Mouse (Mus musculus) lung, embryonic 16.5 days (tissue): ENCODE measurements around the gene Aanat. TPM values are rescaled to one million over a fixed set of nuclear protein-coding genes. Genes with fewer than 3 reads are reported as not detected.

Experiments
- ATAC-seq: fragments of 200-750 bp; cut with Nextera tagmentation; 2 replicates; pipeline ENCODE4 v1.8.0; 2017; ENCODE audit warnings: low read depth, mild to moderate bottlenecking, moderate library complexity
- H3K27ac ChIP-seq: fragments of 300-500 bp; sonication (generic); 2 replicates; pipeline ENCODE4 v1.5.1; 2014; ENCODE audit warnings: mild to moderate bottlenecking, control low read depth, low read length
- H3K27me3 ChIP-seq: fragments of 300-500 bp; sonication (generic); 2 replicates; pipeline ENCODE4 v1.6.1; 2014; ENCODE audit warnings: low read depth, low read length, mixed read lengths; ENCODE audit not compliant: control insufficient read depth, insufficient read depth
- H3K36me3 ChIP-seq: fragments of 300-500 bp; sonication (generic); 2 replicates; pipeline ENCODE4 v1.6.1; 2014; ENCODE audit warnings: low read length; ENCODE audit not compliant: control insufficient read depth, insufficient read depth
- H3K4me1 ChIP-seq: fragments of 300-500 bp; sonication (generic); replicated peaks from 2 replicates; pipeline ENCODE4 v1.6.1; 2014; ENCODE audit warnings: low read length, mixed read lengths; ENCODE audit not compliant: control insufficient read depth, insufficient read depth
- H3K4me2 ChIP-seq: fragments of 300-500 bp; sonication (generic); 2 replicates; pipeline ENCODE4 v1.6.1; 2014; ENCODE audit warnings: low read depth, low read length, control low read depth
- H3K4me3 ChIP-seq: fragments of 300-500 bp; sonication (generic); 2 replicates; pipeline ENCODE4 v1.5.1; 2014; ENCODE audit warnings: mild to moderate bottlenecking, low read length, control low read depth
- H3K9ac ChIP-seq: fragments of 300-500 bp; sonication (generic); 2 replicates; pipeline ENCODE4 v1.6.1; 2014; ENCODE audit warnings: low read length, control low read depth
- H3K9me3 ChIP-seq: fragments of 300-500 bp; sonication (generic); 2 replicates; pipeline ENCODE4 v1.6.1; 2016; ENCODE audit warnings: low read length; ENCODE audit not compliant: control insufficient read depth
- WGBS: fragments of 180-500 bp; shearing (Covaris S2); extraction: QIAGEN DNeasy Blood & Tissue Kit; methylation state at CpG from one replicate; pipeline ENCODE4 v1.1.7; 2014; 5-methylcytosine and 5-hydroxymethylcytosine counted together
- polyA plus RNA-seq: library from polyadenylated mRNA; unstranded; fragments of >200 nt; fragmentation: Nextera tagmentation; extraction: Ambion mirVana; gene quantifications from 2 replicates; pipeline ENCODE4 v1.2.1, GENCODE M21; 2015

Gene Aanat
- polyA plus RNA-seq, 1 experiment from 2014 or later = not detected

DNA sequence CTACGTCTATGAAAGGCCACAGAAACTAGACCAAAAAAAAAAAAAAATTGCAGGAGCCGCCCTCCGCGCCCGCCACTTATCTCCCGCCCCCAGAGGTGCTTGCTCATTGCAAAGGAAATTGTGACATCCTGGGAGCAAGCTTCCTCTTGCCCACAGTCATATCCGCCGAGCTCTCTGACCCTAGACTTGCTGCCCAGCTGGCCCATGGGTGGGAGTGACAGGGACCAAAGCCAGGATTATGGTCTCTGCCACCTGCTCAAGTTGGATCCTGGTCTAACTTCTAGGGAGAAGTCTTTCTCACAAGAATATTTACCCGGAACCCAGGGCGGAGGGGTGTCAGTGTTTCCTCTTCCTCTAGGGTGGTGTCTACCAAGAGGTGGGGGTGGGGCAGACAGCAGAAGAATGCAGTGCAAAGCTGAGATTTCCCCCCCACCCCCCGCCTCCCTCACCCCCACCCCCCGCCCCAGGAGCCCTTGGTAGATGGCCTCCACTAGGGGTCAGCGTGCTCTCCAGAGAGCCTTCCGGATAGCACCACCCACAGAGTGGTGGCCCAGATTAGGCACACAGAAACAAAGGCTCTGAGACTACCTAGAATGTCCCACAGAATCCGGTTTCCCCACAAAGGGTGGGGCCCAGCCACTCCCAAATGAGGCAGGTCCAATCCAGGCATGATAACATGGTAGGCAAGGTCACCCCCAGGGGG is 29.7 kb downstream of the Aanat start:
- H3K4me1 ChIP-seq = peaks cover 57% of the 10 kb centered on the region
- no peak overlapping the region for H3K4me3 ChIP-seq
- no peaks in the 10 kb centered on the region; the same call in 1 of the 2 replicates for H3K36me3 ChIP-seq
- peak overlapping the region; percentile 61 for H3K27ac ChIP-seq
- WGBS = 23% methylated on average over 15 of the region's 15 CpGs
- no peaks in the 10 kb centered on the region for H3K9me3 ChIP-seq
- peak; percentile 42; the same call in 1 of the 2 replicates for ATAC-seq
- H3K9ac ChIP-seq = peak overlapping the region; percentile 20
- peak overlapping the region; percentile 29 for H3K4me2 ChIP-seq
- H3K27me3 ChIP-seq = no peaks in the 10 kb centered on the region

DNA sequence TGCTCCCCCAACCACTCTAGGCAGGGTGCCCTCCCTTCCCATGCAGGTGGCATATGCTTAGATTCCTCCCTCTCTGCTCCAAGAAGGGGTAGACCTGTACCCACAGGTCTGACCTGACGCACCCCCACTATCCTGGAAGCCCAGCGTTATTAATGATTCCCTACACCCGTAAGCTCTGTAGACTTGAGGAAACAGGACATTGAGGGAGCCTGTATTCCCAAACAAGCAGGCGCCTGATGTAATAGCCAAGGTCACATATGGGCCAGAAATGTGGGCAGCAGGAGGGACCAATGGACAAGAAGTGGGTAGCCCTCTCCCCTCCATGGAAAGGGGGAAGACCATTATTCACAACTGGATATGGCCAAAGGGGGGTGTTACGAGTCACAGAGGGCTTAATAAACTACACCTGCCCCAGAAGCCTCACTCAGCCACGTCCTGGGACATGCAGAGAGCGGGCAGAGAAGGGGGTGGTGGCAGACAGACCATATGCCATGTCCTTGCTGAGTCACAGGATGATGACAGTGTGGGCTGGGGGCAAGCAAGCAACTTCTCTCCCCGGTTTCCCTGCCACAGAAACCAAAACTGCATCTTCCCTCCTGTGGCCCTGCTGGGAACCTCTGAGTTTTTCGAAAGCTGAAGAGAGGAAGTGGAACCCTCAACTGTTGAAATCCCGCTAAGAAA is 30.3 kb downstream of the Aanat start:
- Histone ChIP-seq H3K36me3 (no peaks in the 10 kb centered on the region; the same call in 1 of the 2 replicates), H3K9ac (no peak overlapping the region), H3K27ac (peak overlapping the region; percentile 47), H3K9me3 (no peaks in the 10 kb centered on the region), H3K4me1 (peaks cover 64% of the 10 kb centered on the region), H3K27me3 (no peaks in the 10 kb centered on the region), H3K4me2 (peak overlapping the region; percentile 29; the same call in 1 of the 2 replicates), H3K4me3 (no peak overlapping the region)
- ATAC-seq = no peak
- WGBS = 60% methylated on average over 10 of the region's 10 CpGs

DNA sequence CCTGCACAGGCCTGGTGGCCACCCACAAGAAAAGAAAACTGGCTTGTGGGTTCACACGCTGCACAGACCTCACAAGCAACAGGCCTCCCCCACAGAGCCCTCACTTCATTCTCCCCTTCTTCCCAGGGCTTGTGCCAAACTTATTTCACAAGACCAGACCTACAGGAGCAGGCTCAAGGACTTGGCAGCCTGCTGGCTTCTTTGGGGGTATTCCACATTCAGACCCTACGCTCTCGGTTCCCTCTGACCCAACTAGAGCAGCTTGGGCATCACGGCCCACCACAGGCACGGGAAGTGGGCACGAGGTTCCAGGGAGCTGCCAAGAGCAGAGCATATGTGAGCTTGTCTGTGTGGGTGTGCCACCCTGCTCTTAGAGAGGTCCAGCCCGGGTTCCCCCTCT is 31.4 kb downstream of the Aanat start:
- WGBS = 52% methylated on average over 7 of the region's 7 CpGs
- Histone ChIP-seq H3K4me2 (no peak overlapping the region; the same call in 1 of the 2 replicates), H3K4me1 (peaks cover 74% of the 10 kb centered on the region), H3K27me3 (no peaks in the 10 kb centered on the region), H3K27ac (peak overlapping the region; percentile 57), H3K36me3 (no peaks in the 10 kb centered on the region; the same call in 1 of the 2 replicates), H3K4me3 (no peak overlapping the region), H3K9ac (no peak overlapping the region), H3K9me3 (no peaks in the 10 kb centered on the region)
- ATAC-seq = peak; percentile 28

DNA sequence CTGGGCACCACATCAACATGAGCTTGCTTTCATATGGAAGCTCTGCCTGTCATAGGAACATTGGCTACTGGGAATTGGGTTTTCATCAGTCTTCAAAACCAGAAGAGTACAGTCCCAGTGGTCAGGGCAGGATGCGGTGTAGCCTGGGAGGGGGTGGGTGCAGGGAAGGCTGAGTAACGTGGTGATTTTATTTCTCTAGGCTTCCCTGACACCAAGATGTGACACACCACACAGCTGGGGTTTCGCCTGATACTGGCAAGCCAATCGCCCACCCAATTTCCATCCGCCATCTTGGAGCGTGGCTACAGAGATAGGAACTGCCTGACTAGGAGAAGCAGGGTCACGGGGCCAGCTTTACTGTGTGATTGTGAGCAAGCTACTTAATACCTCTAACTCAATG is 32.4 kb downstream of the Aanat start:
- no peak overlapping the region for H3K27ac ChIP-seq
- H3K9me3 ChIP-seq = no peaks in the 10 kb centered on the region
- H3K36me3 ChIP-seq = no peaks in the 10 kb centered on the region; the same call in 1 of the 2 replicates
- no peak overlapping the region for H3K4me2 ChIP-seq
- H3K9ac ChIP-seq = no peak overlapping the region
- no peak for ATAC-seq
- peaks cover 81% of the 10 kb centered on the region for H3K4me1 ChIP-seq
- no peaks in the 10 kb centered on the region for H3K27me3 ChIP-seq
- H3K4me3 ChIP-seq = no peak overlapping the region
- 88% methylated on average over 7 of the region's 7 CpGs for WGBS

DNA sequence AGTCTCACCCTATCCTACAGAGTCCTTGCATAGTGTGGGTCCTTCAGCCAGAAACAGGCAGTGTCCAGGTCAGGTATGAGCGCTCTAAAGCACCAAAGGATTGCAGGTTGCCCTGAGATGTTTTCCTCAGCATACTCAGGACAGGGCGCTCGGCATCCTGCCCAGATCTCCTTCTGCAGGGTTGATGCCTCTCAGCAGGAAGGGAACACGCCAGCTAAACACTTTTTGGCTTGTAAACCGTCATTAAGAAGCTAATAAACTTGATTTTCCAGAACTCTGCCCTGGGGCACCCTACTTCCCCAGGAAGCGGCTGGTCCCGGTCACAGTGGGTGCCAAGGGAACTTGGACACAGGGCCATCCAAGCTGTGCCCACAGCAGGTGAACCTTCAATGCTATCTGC is 32.9 kb downstream of the Aanat start:
- no peak for ATAC-seq
- Histone ChIP-seq H3K9ac (no peak overlapping the region), H3K4me2 (no peak overlapping the region), H3K9me3 (no peaks in the 10 kb centered on the region), H3K27me3 (no peaks in the 10 kb centered on the region), H3K27ac (peak overlapping the region; percentile 41; the same call in 1 of the 2 replicates), H3K4me3 (no peak overlapping the region), H3K36me3 (no peaks in the 10 kb centered on the region), H3K4me1 (peaks cover 81% of the 10 kb centered on the region)
- 77% methylated on average over 7 of the region's 7 CpGs for WGBS

DNA sequence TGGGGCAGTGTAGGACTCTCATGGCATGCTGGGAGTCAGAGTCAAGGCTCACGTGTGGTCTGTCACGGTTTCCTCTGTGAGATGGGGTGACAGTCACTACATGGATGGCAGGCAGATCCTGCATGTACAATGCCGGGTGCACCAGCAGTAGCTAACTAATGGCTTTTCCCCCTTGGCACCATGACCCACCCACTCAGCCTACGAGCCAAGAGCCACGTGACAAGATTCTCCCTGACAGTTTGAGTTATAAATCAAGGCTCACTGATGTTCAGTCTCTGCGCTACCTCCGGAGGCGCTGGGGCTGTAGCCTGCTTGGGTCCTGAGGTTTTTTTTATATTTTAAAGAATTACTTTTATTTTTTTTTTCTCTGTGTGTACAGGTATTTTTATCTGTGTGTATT is 33.3 kb downstream of the Aanat start:
- WGBS = 47% methylated on average over 8 of the region's 8 CpGs
- ATAC-seq = no peak
- Histone ChIP-seq H3K4me1 (peaks cover 84% of the 10 kb centered on the region), H3K27ac (peak overlapping the region; percentile 41; the same call in 1 of the 2 replicates), H3K4me2 (no peak overlapping the region), H3K36me3 (no peaks in the 10 kb centered on the region), H3K27me3 (no peaks in the 10 kb centered on the region), H3K9ac (no peak overlapping the region), H3K4me3 (no peak overlapping the region), H3K9me3 (no peaks in the 10 kb centered on the region)

DNA sequence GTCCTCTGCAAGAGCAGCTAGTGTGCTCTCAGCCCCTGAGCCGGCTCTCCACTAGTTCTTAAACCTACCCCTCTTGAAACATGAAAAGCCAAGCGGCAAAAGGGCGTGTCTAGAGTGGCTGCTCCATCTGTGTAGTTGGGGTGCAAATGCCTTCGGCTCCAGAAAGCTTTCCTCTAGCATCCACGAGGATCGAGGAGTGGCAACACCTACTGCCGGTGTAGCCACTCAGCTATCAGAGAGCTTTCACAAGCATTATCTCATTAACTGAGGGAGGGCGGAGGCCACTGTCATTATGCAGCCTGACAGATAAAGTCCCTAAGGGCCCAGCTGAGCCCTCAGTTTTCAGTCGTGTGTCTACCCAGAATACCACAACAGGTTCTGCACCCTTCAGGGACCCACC is 33.8 kb downstream of the Aanat start:
- Histone ChIP-seq H3K9ac (peak overlapping the region; percentile 5; the same call in 1 of the 2 replicates), H3K4me3 (peak overlapping the region; percentile 2; the same call in 1 of the 2 replicates), H3K4me2 (peak overlapping the region; percentile 27), H3K36me3 (no peaks in the 10 kb centered on the region), H3K9me3 (no peaks in the 10 kb centered on the region), H3K27ac (peak overlapping the region; percentile 87), H3K27me3 (no peaks in the 10 kb centered on the region), H3K4me1 (peaks cover 85% of the 10 kb centered on the region)
- 31% methylated on average over 9 of the region's 9 CpGs for WGBS
- ATAC-seq = no peak

DNA sequence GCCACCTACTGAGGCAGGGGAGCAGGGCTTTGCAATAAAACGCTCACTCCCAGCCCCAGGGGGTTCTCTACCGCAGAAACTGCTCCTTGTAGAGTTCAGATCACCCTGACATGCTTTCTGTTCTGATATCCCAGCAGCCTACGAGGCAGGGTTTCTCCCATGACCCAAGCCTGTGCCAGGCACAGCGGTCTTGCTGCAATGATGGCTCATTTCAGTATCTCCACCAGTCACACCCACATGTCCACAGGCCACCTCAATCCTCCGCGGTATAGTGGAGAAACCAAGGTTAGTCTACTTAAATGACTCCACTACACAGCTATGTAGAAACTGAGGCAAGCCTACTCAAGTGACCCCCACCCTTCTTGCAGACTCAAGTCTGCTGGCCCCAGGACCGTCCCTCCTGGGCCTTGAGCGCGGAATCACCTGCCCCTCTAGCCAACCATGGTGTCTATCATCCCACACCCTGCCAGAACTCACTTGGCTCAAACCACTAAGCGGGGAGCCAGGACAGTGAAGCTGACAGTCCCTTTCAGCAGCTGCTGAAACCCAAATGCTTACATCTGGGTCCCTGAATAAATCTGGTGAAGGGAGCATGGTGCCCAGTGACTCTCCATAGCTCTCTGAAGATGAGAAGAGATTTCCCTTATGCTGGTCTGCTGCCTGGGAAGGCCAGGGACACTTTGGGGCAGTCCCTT is 34.5 kb downstream of the Aanat start:
- Histone ChIP-seq H3K9ac (peak overlapping the region; percentile 29; the same call in 1 of the 2 replicates), H3K4me3 (no peak overlapping the region; the same call in 1 of the 2 replicates), H3K4me1 (peaks cover 78% of the 10 kb centered on the region), H3K9me3 (no peaks in the 10 kb centered on the region), H3K36me3 (no peaks in the 10 kb centered on the region), H3K4me2 (peak overlapping the region; percentile 27), H3K27me3 (no peaks in the 10 kb centered on the region), H3K27ac (peak overlapping the region; percentile 87)
- ATAC-seq = peak; percentile 15
- WGBS = 54% methylated on average over 10 of the region's 10 CpGs

DNA sequence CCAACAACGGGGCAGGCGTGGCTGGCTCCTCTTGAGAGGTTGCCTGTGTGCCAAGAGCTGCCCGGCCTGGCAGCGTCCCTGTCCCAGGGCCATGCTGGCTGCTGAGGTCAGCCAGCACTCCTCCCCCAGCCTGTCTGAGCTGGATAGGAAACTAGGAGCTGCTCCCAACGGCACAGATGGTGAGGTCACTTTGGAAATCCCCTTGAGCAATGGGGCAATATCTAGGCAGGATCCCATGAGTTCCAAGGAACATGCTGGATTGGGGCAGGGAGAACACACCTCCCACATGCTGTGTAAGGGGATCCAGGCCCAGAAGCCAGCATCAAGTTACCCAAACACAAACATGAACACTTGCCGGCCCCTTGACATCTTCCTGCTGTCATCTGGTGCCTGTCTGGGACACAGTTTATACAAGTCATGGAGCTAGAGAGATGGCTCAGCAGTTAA is 35.0 kb downstream of the Aanat start:
- no peak overlapping the region; the same call in none of the 2 replicates for H3K4me2 ChIP-seq

More for the DNA sequence above, 35.0 kb downstream of the Aanat start:
- 0 out of 2 replicates have a peak overlapping the region, but pooled peaks have one; percentile 2 for H3K4me3 ChIP-seq
- peak overlapping the region; percentile 87 for H3K27ac ChIP-seq
- H3K4me1 ChIP-seq = peaks cover 73% of the 10 kb centered on the region
- H3K9me3 ChIP-seq = no peaks in the 10 kb centered on the region
- peak overlapping the region; percentile 29; the same call in 1 of the 2 replicates for H3K9ac ChIP-seq
- no peaks in the 10 kb centered on the region for H3K27me3 ChIP-seq
- 8% methylated on average over 6 of the region's 6 CpGs for WGBS
- no peaks in the 10 kb centered on the region for H3K36me3 ChIP-seq
- peak; percentile 83 for ATAC-seq
